Mouse (Mus musculus) liver, adult (tissue): ENCODE results near the gene Frmd5.
"Not testable (repeated sequence)": the region's sequence is repeated elsewhere in the genome, so short reads cannot be mapped to it uniquely, and the experiment has no call there.

Source experiments
- GATA4 ChIP-seq: IDR thresholded peaks from 2 replicates; pipeline ENCODE4 v1.6.1; 2014; ENCODE audit warnings: mild to moderate bottlenecking, low read length; ENCODE audit not compliant: insufficient replicate concordance

The Frmd5 gene

DNA sequence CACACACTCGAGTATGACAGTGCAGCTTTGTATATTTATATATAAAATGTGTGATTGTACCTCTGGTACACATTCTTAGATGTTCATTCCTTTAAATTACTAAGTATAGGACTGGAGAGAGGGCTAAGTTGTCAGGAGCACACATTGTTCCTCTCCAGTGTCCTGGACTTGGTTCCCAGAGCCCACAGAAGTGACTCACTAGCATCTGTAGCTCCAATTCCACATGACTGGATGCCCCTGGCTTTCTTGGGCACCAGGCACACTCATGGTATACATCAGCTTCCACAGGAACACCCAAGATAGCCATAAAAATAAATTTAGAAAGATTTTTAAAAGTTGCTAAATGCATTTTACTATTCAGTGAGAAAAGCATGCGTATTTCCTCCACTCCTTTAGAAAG lies 281.8 kb downstream of the Frmd5 start:
- TF ChIP-seq GATA4, result no peak

DNA sequence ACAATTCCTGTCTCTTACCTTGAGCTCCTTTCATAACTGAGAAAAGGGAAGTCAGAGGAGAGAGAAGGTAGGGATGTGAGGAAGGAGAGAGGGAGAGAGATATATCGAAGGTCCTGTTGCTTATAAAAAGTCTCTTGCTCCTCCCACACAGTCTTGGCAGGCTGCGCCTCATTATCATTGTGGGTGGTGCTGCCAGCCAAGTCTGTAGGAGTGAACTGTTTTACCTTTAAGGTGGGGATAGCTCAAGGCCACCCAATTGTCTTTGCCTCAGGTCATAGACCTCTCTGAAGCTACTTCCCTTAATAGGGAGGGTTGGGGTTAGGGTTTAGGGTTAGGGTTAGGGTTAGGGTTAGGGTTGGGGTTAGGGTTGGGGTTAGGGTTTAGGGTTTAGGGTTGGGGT lies 284.9 kb downstream of the Frmd5 start:
- TF ChIP-seq GATA4, result no peak

GRCm38 (mm10) chr2:121518106-121518505 lies 288.8 kb downstream of the Frmd5 start:
- no peak for TF ChIP-seq GATA4

GRCm38 (mm10) chr2:121514211-121514610 lies 292.7 kb downstream of the Frmd5 start:
- TF ChIP-seq GATA4, result no peak

- no peak for TF ChIP-seq GATA4
These were observed 295.5 kb downstream of the Frmd5 start for GRCm38 (mm10) chr2:121511401-121511800.

DNA sequence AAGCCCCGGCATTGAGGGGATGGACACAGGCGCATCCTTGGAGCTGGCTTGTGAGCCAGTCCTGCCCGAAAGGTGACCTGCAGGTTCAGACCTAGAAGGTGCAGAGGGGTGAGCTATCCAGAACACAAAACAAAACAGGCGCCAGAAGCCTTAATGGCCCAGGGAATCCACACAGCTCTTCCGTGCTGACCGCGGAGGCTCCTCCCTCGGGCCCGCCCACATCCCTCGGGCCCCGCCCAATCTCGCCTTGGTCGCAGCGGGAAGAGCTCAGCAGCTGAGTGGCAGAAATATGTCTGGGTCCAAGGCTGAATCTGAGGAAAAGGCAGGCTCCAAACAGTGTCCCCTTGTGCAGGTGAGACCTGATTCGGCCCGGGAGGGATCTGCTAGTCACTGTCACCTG lies 297.3 kb downstream of the Frmd5 start:
- no peak for TF ChIP-seq GATA4

- no peak for TF ChIP-seq GATA4
These were observed 298.9 kb downstream of the Frmd5 start for GRCm38 (mm10) chr2:121507951-121508330.

- no peak for TF ChIP-seq GATA4
These were observed 299.5 kb downstream of the Frmd5 start for GRCm38 (mm10) chr2:121507173-121507950.

GRCm38 (mm10) chr2:121505942-121506882 lies 300.7 kb downstream of the Frmd5 start, which contains the start of the genes Mfap1a and Wdr76:
Gene Mfap1a, minus strand, starts transcription at chr2:121506665.
Gene Wdr76, plus strand, starts transcription at chr2:121506723.
- not testable (repeated sequence) for TF ChIP-seq GATA4
